Mouse (Mus musculus) retina, postnatal 7 days (tissue): ENCODE data around the gene Gm6760.

Source experiments
- DNase-seq: peaks from one replicate; pipeline ENCODE4 v3.0.0-alpha.2; 2012; ENCODE audit warnings: low read depth, low spot score

Gene Gm6760

DNA sequence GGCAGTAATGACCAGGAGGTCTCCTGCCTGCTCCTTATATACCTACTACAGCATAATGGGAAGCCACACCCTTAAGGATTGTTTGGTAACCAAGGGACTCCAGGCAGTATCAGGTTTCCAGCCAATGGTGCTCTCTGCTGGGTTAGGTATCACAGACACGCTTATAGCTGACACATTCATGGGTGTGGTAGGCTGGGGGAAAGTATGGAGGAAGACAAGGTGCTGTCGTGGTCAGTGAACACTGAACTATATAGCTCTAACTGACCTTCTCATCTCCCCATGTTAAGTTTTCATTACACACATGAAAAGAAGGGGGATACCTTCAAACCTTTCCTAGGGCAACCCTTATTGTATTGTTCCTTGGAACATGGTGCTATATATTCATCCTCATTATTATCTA lies at the start of gene Gm6760:
Gene Gm6760, minus strand, starts transcription at position 101 of the 400 bp plus-strand sequence.
- DNase-seq = no peak

DNA sequence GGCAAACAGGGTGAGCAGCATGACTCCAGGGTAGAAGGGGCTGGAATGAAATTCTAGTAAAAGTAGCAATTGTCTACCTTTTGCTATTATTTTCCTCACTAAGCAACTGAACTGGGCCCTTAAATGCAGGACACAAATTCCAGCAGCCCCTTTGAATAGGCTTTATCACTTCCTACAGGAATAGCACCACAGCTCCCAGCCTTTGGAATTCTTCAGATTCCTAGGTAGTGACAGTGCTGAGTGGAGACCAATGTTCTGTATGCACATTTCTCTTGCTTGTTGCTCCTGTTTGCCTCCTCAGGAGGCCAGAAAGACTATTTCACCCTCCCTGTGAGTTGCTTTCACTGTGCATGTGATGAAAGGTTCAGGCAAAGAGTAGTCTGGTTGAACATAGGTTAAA lies 29.2 kb upstream of the Gm6760 start:
- DNase-seq = no peak

DNA sequence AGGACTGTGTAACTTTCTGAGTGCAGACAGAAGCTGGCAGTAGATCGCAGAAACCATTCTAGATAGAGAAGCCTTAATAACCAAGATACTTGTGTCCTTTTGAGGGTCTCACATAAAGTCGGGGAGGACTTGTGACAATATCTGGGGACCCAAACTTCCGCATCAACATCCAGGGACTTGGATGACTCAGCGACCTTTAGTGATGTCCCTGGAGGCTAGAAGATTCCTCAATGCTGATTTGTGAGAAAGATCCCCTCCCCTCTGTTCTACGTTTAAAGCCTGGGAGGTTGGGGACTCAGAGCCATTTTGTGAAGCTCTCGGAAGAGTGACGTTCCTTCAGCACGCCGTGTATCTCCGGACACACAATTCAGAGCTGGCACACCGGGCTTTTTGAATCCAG lies 21.2 kb upstream of the Gm6760 start, which contains the start of gene 3830417A13Rik:
Gene 3830417A13Rik, plus strand, starts transcription at position 301 of the 400 bp plus-strand sequence.
- no peak for DNase-seq
